Mouse (Mus musculus) cerebellum, adult 2 months (tissue): Measurements from ENCODE around the gene Aurkb.

Source experiments
- CTCF ChIP-seq: fragments of 200-500 bp; IDR thresholded peaks from 2 replicates; pipeline ENCODE4 v1.5.1; 2011; ENCODE audit warnings: low read depth, mild to moderate bottlenecking, control low read depth, low read length, moderate library complexity, borderline replicate concordance; ENCODE audit not compliant: insufficient read depth
- POLR2A ChIP-seq: fragments of 200-500 bp; IDR thresholded peaks from 2 replicates; pipeline ENCODE4 v1.6.1; 2011; ENCODE audit warnings: low read length, control low read depth, borderline replicate concordance; ENCODE audit not compliant: insufficient read depth

DNA sequence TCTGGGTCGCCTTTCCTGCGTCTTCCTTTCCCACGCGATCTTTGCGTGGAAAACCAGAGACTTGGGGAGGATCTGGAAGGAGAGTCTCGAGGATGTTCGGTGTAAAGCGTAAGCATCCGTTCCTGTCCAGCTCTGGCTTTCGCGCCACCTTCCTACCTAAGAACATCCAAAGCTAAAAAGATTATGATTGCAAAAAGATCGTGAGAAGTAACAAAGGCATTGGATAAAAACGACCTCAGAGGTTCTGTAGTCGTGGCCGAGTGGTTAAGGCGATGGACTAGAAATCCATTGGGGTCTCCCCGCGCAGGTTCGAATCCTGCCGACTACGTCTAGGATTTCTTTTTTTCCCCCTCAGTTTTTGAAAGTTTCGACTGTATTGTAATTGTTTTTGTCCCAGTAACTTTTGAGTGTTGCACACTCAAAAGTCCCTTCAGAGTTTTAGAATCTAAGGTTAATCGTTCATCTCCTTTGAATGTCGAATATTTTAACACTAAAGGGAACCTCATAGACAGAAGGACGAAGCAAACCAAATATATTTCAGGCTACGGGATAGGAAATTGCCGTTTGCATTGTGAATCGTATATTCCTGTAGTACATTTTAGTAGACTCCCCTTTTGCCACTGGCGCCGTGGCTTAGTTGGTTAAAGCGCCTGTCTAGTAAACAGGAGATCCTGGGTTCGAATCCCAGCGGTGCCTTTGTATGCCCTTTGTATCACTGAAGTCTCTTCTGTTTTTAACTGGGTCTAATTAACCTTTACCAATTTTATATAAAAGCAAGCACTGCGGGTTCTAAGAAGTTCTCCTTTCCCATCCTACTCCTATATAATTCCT lies 8.0 kb upstream of the Aurkb start:
- TF ChIP-seq POLR2A: no peak
- no peak for TF ChIP-seq CTCF
